Mouse (Mus musculus): ENCODE results near the gene Gm38392.

DNA sequence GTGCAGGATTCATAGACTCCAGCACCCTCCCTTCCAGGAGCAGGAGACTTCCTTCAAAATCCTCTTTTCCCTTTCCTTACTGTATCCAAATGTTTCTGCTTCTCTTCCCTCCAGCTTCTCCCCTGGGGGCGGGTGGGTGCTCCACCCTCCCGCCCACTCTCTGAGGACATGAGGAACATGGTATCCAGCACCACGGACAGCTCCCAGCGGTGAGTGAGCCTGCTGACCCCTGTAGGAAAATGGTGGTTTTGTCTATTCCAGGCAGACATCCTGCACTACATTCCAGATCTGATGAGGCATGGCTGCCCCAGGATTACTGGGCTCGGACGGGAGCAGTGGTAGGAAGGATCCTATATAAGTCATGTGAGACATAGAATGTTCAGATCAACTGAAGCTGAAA, 66.2 kb downstream of the Gm38392 start:
- TF ChIP-seq CTCF (IDR thresholded peaks at IDR 0.05; ENCODE audit: extremely low read depth, insufficient read length, insufficient replicate concordance, low read depth, low read length) (no peak), POLR2A (IDR thresholded peaks at IDR 0.05; ENCODE audit: low read depth, low read length) (no peak)
